Mouse (Mus musculus) bone marrow macrophage, adult 2 months (primary cell): Measurements from ENCODE around the gene Asic3.

Experiments used
- CTCF ChIP-seq: IDR thresholded peaks from 2 replicates; pipeline ENCODE4 v1.5.1; 2012; ENCODE audit warnings: low read depth, mild to moderate bottlenecking, low read length, moderate library complexity
- POLR2A ChIP-seq: IDR thresholded peaks from 2 replicates; pipeline ENCODE4 v1.6.1; 2012; ENCODE audit warnings: mild to moderate bottlenecking, low read depth, low read length, borderline replicate concordance

DNA sequence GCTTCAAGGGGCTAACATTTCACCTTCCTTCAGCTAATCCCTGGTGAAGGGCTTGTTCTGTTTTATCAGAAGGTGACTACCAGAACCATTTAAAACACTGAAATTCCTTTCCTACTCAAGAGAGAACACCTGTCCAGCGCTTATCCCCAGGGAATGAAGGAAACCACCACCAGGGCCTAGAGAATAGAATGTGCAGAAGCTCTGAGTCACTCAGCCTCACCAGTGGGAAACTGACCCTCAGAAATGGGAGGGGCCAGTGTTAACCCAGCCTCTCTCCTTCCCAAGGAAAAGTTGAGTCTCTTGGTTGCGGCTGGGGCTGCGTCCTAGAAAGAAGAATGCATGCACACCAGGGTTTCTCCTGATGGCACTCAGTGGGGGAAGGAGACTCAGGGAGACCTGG, 41.9 kb downstream of the Asic3 start:
- TF ChIP-seq CTCF (no peak), POLR2A (no peak)
